Mouse (Mus musculus) stomach, postnatal 0 days (tissue): ENCODE results near the gene Stxbp5l.

Experiments
- CTCF ChIP-seq: IDR thresholded peaks from 2 replicates; pipeline ENCODE4 v1.5.1; 2016; ENCODE audit warnings: antibody characterized with exemption, low read depth, mild to moderate bottlenecking, moderate library complexity
- EP300 ChIP-seq: optimal IDR thresholded peaks from 2 replicates; pipeline ENCODE3; 2016; ENCODE audit warnings: antibody characterized with exemption

- TF ChIP-seq CTCF = no peak
- TF ChIP-seq EP300 = no peak
Observed at GRCm38 (mm10) chr16:37355621-37356020, 29.1 kb downstream of the Stxbp5l start.
